Mouse (Mus musculus): ENCODE data around the gene H2al1e.
"Not testable (repeated sequence)": the region's sequence is repeated elsewhere in the genome, so short reads cannot be mapped to it uniquely, and the experiment has no call there.

Gene H2al1e

DNA sequence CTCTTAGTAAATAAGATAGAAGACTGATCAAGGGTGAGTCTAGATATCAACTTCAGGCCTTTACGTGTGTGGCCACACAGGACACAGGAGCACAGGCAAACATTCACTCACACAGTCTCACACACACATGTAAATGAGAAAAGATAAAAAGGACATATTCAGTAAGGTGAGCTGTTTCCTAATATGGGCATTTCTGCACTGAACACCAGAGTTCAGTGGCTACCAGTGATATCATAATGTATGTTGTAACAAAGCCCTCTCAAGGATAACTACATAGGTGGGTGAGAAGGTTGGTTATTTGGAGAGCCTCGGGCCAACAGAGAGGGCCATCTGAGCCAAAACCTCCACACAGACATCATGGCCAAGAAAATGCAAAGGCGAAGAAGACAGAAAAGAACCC is at the start of gene H2al1e:
Gene H2al1e (plus strand): TSS at position 301 of the 400 bp plus-strand sequence.
- DNase-seq (ENCODE audit: low spot score in 2 of 2), result not testable (repeated sequence)

DNA sequence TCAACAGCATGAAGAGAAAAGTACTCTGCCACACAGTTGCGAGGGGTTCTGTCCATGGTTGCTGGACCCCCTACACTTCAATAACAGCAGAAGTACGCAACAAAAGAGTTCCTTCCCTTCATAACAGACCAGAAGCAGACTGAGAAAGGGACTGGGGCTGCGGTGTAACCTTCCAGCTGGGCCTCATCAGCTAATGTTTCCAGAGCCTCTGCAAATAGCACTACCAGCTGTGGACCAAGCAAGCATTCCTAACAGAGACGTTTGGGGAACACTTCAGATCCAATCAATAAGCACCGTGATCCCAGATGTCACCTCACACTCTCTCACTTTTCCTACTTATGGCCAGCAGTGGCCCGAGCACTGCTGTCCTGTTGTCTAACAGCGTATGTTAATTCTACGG is 46.8 kb upstream of the H2al1e start:
- DNase-seq (ENCODE audit: low spot score in 2 of 2), result no peak

DNA sequence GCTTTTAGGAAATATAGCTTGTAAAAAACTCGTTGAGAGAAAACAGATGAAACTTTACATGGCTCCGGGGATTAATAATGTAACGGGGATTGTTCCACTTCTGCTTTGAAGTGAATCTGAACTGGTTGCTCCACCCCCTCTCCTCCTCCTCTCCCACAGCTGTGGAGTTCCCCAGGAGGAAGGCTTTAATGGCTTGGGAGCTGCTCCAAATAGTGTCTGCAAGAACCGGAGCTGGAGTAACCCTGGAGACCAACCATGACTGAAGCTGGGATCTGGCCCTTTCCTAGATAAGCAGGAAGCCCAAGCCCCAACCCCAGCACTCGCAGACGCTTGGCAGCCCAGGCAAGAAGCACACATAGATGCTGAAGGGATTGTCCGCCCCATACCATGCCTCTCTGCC is 43.9 kb upstream of the H2al1e start:
- no peak for DNase-seq (ENCODE audit: low spot score in 2 of 2)

DNA sequence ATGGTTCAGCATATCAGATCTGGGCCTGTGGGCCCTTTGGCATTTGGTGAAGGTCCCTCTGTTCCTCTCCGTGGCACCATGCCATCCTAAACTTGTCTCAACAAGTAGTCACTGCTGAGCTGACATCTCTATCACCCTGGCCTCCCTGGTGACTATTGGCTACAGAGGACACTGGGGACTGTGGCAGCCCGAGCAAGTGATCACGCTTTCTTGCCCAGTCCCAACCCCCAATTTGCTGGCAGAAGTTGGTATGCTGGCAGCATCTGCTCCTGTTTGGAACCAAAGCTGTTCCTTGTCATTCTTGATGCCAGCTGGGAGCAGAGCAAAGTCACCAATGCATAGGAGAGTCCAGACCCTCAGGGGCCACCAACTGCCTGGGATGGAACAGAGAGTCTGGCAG is 42.7 kb upstream of the H2al1e start:
- DNase-seq (ENCODE audit: low spot score in 2 of 2), result peak; percentile 20 to 71

DNA sequence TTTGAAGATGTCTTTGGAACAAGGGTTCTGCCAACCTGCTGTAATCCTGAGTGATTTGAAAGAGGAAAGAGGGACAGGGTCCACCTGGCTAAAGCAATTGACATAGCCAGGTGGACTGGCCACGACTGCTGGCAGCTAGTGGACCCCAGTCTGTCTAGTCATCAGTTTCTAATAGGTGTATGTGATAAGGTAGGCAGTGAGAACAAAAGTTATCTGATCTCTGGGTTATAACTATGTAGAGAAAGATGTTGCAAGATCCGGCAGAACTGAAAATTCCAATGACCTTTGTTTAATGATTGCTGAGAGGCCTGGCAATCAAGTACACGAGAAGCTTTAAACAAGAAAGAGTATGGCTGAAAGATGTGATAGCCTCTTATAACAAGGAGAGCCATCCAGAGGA is 38.5 kb upstream of the H2al1e start:
- DNase-seq (ENCODE audit: low spot score in 2 of 2), result no peak

DNA sequence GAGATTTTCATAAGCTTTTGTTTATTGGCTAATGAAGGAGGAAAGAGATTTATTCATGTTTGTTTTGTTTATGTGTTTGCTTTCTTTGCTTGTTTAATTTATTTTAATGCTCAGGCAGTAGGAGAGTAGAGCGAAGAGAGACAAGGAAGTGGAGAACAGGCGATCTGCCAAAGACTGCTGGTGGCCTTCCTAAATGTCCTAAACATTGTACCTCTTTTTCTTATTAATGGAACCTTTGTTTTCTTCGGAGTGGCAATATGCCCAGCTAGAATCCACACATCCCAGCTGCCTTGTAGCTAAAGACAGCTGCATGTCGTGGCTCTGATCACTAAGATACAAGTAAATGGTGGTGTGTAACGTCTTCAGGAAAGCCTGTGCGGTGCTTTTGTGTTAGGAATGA is 34.7 kb upstream of the H2al1e start:
- DNase-seq (ENCODE audit: low spot score in 2 of 2), result no peak

DNA sequence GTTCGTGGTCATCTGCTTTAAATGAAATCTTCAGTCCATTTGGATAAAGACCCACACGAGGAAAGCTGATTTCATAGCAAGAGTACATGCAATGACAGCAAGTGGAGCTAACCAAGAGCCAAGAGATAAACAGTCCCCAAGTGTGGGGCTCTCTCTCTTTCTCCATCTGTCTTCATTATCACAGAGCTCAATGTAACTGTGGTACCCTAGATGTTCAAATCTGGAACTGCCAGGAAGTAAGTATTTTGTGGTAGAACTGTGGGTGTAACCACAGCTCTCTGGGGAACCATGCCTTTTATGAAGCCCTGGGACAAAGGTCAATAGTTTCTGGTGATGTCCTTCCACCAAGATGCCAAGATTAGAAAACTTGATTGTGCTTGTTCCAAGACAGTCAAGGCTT is 31.0 kb upstream of the H2al1e start:
- no peak for DNase-seq (ENCODE audit: low spot score in 2 of 2)

DNA sequence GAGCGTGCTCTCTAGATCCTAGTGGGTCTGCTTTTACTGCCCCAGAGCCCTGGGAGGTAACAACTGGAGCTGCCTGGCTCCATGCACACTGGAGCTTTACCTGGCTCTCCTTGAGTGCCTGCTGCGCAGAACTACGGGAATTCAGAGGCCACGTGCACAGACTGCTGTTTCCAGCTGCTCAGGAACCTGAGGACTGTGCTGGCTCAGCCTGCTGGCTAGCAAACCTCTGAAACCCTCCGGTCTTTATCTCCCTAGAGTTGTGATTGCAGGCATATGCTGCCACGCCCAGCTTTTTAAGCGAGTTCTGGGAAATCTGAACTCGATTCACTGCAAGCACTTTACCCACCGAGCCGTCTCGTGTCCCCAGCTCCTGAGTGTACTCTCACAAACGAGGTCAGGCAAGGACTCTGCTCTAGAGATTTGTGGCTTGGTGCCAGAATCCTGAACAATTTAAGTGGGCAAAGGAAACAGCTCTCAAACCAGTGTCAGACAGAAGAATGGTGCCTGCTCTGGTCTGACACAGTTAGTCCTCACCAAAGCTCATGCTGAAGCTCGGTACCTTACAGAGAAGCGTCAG is 23.3 kb upstream of the H2al1e start:
- no peak for DNase-seq (ENCODE audit: low spot score in 2 of 2)

DNA sequence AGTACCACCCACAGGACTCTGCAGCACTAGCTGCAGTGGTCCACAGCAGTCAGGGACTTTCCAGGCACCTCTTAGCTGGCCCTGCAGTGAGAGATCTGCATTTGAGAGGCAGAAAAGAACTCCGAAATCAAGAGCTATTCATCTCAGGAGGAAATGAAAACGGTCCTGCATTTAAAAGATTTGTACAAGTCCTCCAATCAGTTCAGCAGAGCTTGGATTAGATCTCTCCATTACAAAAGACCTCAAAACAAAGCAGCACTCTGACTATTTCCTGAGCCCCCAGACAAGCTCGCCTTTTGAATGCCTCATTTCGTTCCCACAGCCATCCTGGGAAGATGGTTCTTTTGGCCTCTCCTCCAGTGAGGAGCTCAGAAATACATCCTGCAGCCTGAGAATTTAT is 22.5 kb upstream of the H2al1e start:
- DNase-seq (ENCODE audit: low spot score in 2 of 2), result no peak

DNA sequence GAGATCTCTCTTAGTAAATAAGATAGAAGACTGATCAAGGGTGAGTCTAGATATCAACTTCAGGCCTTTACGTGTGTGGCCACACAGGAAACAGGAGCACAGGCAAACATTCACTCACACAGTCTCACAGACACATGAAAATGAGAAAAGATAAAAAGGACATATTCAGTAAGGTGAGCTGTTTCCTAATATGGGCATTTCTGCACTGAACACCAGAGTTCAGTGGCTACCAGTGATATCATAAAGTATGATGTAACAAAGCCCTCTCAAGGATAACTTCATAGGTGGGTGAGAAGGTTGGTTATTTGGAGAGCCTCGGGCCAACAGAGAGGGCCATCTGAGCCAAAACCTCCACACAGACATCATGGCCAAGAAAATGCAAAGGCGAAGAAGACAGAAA is 12.8 kb upstream of the H2al1e start, which contains the start of gene H2al1a:
Gene H2al1a (plus strand): TSS at position 301 of the 400 bp plus-strand sequence.
- not testable (repeated sequence) for DNase-seq (ENCODE audit: low spot score in 2 of 2)

DNA sequence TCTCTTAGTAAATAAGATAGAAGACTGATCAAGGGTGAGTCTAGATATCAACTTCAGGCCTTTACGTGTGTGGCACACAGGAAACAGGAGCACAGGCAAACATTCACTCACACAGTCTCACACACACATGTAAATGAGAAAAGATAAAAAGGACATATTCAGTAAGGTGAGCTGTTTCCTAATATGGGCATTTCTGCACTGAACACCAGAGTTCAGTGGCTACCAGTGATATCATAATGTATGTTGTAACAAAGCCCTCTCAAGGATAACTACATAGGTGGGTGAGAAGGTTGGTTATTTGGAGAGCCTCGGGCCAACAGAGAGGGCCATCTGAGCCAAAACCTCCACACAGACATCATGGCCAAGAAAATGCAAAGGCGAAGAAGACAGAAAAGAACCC is 9.6 kb upstream of the H2al1e start, which contains the start of gene H2al1b:
Gene H2al1b (plus strand): TSS at position 301 of the 400 bp plus-strand sequence.
- DNase-seq (ENCODE audit: low spot score in 2 of 2), result not testable (repeated sequence)

DNA sequence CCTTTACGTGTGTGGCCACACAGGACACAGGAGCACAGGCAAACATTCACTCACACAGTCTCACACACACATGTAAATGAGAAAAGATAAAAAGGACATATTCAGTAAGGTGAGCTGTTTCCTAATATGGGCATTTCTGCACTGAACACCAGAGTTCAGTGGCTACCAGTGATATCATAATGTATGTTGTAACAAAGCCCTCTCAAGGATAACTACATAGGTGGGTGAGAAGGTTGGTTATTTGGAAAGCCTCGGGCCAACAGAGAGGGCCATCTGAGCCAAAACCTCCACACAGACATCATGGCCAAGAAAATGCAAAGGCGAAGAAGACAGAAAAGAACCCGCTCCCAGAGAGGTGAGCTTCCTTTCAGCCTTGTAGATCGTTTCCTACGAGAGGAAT is 6.4 kb upstream of the H2al1e start, which contains the start of gene H2al1c:
Gene H2al1c (plus strand): TSS at position 301 of the 400 bp plus-strand sequence.
- not testable (repeated sequence) for DNase-seq (ENCODE audit: low spot score in 2 of 2)

DNA sequence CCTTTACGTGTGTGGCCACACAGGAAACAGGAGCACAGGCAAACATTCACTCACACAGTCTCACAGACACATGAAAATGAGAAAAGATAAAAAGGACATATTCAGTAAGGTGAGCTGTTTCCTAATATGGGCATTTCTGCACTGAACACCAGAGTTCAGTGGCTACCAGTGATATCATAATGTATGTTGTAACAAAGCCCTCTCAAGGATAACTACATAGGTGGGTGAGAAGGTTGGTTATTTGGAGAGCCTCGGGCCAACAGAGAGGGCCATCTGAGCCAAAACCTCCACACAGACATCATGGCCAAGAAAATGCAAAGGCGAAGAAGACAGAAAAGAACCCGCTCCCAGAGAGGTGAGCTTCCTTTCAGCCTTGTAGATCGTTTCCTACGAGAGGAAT is 3.2 kb upstream of the H2al1e start, which contains the start of gene H2al1d:
Gene H2al1d (plus strand): TSS at position 301 of the 400 bp plus-strand sequence.
- not testable (repeated sequence) for DNase-seq (ENCODE audit: low spot score in 2 of 2)

DNA sequence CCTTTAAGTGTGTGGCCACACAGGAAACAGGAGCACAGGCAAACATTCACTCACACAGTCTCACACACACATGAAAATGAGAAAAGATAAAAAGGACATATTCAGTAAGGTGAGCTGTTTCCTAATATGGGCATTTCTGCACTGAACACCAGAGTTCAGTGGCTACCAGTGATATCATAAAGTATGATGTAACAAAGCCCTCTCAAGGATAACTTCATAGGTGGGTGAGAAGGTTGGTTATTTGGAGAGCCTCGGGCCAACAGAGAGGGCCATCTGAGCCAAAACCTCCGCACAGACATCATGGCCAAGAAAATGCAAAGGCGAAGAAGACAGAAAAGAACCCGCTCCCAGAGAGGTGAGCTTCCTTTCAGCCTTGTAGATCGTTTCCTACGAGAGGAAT is 3.1 kb downstream of the H2al1e start, which contains the start of gene H2al1f:
Gene H2al1f (plus strand): TSS at position 301 of the 400 bp plus-strand sequence.
- not testable (repeated sequence) for DNase-seq (ENCODE audit: low spot score in 2 of 2)

DNA sequence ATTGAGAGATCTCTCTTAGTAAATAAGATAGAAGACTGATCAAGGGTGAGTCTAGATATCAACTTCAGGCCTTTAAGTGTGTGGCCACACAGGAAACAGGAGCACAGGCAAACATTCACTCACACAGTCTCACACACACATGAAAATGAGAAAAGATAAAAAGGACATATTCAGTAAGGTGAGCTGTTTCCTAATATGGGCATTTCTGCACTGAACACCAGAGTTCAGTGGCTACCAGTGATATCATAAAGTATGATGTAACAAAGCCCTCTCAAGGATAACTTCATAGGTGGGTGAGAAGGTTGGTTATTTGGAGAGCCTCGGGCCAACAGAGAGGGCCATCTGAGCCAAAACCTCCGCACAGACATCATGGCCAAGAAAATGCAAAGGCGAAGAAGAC is 6.2 kb downstream of the H2al1e start, which contains the start of gene H2al1g:
Gene H2al1g (plus strand): TSS at position 301 of the 400 bp plus-strand sequence.
- DNase-seq (ENCODE audit: low spot score in 2 of 2), result not testable (repeated sequence)

DNA sequence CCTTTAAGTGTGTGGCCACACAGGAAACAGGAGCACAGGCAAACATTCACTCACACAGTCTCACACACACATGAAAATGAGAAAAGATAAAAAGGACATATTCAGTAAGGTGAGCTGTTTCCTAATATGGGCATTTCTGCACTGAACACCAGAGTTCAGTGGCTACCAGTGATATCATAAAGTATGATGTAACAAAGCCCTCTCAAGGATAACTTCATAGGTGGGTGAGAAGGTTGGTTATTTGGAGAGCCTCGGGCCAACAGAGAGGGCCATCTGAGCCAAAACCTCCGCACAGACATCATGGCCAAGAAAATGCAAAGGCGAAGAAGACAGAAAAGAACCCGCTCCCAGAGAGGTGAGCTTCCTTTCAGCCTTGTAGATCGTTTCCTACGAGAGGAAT is 9.5 kb downstream of the H2al1e start, which contains the start of gene H2al1h:
Gene H2al1h (plus strand): TSS at position 301 of the 400 bp plus-strand sequence.
- DNase-seq (ENCODE audit: low spot score in 2 of 2), result not testable (repeated sequence)

DNA sequence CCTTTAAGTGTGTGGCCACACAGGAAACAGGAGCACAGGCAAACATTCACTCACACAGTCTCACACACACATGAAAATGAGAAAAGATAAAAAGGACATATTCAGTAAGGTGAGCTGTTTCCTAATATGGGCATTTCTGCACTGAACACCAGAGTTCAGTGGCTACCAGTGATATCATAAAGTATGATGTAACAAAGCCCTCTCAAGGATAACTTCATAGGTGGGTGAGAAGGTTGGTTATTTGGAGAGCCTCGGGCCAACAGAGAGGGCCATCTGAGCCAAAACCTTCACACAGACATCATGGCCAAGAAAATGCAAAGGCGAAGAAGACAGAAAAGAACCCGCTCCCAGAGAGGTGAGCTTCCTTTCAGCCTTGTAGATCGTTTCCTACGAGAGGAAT is 12.6 kb downstream of the H2al1e start, which contains the start of gene H2al1i:
Gene H2al1i (plus strand): TSS at position 301 of the 400 bp plus-strand sequence.
- DNase-seq (ENCODE audit: low spot score in 2 of 2), result not testable (repeated sequence)

DNA sequence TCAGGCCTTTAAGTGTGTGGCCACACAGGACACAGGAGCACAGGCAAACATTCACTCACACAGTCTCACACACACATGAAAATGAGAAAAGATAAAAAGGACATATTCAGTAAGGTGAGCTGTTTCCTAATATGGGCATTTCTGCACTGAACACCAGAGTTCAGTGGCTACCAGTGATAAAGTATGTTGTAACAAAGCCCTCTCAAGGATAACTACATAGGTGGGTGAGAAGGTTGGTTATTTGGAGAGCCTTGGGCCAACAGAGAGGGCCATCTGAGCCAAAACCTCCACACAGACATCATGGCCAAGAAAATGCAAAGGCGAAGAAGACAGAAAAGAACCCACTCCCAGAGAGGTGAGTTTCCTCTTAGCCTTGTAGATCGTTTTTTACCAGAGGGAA is 15.8 kb downstream of the H2al1e start, which contains the start of gene H2al1j:
Gene H2al1j (plus strand): TSS at position 301 of the 400 bp plus-strand sequence.
- DNase-seq (ENCODE audit: low spot score in 2 of 2), result not testable (repeated sequence)

DNA sequence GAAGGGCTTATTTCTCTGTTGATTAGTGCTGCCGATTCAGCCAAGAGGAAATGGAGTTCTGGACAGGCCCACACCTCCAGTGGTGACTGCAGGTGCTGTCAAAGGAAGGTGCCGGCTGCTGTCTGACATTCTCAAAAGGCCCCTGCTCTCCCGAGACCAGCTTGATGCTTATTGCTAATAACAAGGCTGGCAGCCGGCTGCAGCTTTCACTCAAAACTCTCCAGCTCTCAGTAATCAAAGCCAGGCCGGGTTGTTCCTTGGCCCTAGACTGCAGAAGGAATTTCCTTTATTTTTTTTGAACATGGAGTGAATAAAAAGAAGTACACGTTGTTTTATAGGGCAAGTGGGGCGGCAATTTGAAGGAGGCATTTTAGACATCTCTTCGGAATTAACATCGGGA is 34.0 kb downstream of the H2al1e start:
- no peak for DNase-seq (ENCODE audit: low spot score in 2 of 2)

DNA sequence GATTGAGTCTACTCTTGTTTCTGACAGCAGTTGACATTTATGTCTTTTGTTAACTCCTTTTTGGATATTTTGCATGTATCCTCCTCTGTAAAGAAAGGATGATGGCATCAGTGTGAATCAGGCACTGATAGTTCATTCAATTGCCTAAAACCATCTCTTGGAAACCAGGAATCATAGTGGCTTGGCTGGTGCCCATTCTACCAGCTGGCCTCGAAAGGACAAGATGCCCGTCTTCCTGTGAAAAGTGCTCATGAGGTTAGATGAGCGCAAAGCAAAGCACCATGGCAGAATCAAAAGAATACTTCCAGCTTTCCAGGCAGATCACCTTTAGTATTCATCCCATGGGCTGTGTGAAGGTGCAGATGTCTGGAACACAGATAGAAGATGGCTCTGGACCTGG is 35.0 kb downstream of the H2al1e start:
- no peak for DNase-seq (ENCODE audit: low spot score in 2 of 2)

DNA sequence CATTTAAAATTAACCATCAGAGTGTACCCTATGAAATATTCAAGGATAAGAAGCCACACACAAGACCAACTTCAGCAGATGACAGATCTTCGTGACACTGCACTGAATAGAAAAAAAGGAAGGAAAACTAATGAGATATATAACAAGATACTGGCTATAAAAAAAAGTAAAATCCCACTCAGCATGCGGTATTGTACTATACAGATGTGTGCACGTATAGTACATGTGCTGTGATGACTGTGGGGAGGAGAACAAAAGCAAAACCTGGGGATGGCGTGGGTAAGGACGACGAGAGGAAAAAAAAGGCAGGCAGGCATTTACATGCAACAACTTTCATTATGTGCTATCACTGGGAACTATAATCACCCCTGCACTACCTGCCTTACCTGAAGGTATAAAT is 49.1 kb downstream of the H2al1e start:
- no peak for DNase-seq (ENCODE audit: low spot score in 2 of 2)

DNA sequence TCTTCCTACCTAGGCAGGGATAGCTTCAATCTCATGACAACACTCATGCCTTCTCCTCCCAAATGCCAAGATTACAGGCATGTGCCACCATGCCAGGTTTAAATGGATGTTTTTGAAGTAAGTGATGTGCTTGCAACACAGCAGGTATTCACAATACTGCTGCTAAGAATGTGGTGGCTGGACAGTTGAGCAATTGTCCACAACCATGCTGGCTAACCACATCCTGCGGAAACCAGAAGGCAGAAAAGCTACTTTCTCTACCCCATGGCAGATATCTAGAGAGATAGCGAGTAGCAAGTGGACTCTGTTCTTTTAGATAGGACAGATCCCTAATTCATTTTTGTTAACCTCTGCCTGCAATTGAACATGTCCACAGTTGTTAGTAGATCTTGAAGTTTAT is 49.5 kb downstream of the H2al1e start:
- no peak for DNase-seq (ENCODE audit: low spot score in 2 of 2)
